Mouse (Mus musculus) heart, postnatal 0 days (tissue): ENCODE data around the gene Rbm5. TPM values are rescaled to one million over a fixed set of nuclear protein-coding genes. Genes with fewer than 3 reads are reported as not detected.

Source experiments
- ATAC-seq: fragments of 200-750 bp; cut with Nextera tagmentation; 2 replicates; pipeline ENCODE4 v1.8.0; 2017; ENCODE audit warnings: low read depth, moderate number of reproducible peaks, moderate library complexity; ENCODE audit not compliant: insufficient read depth
- DNase-seq: peaks from one replicate; pipeline ENCODE4 v3.0.0-alpha.2; 2016; ENCODE audit warnings: low spot score
- H3K27ac ChIP-seq: fragments of 300-500 bp; sonication (generic); 2 replicates; pipeline ENCODE4 v1.5.1; 2014; ENCODE audit warnings: low read depth, mild to moderate bottlenecking
- H3K27me3 ChIP-seq: fragments of 300-500 bp; sonication (generic); 2 replicates; pipeline ENCODE4 v1.6.1; 2014; ENCODE audit warnings: low read length, mixed read lengths; ENCODE audit not compliant: control insufficient read depth, insufficient read depth
- H3K36me3 ChIP-seq: fragments of 300-500 bp; sonication (generic); replicated peaks from 2 replicates; pipeline ENCODE4 v1.6.1; 2014; ENCODE audit warnings: low read length, mixed read lengths; ENCODE audit not compliant: control insufficient read depth, insufficient read depth
- H3K4me1 ChIP-seq: fragments of 300-500 bp; sonication (generic); 2 replicates; pipeline ENCODE4 v1.6.1; 2014; ENCODE audit warnings: antibody characterized with exemption; ENCODE audit not compliant: control insufficient read depth, insufficient read depth
- H3K4me2 ChIP-seq: fragments of 300-500 bp; sonication (generic); 2 replicates; pipeline ENCODE4 v1.6.1; 2014; ENCODE audit warnings: low read depth, mild to moderate bottlenecking, low read length, moderate library complexity
- H3K4me3 ChIP-seq: fragments of 300-500 bp; sonication (generic); 2 replicates; pipeline ENCODE4 v1.5.1; 2014; ENCODE audit warnings: low read depth, low read length
- H3K9ac ChIP-seq: fragments of 300-500 bp; sonication (generic); replicated peaks from 2 replicates; pipeline ENCODE4 v1.6.1; 2014; ENCODE audit warnings: low read depth, low read length, mixed read lengths
- H3K9me3 ChIP-seq: fragments of 300-500 bp; sonication (generic); replicated peaks from 2 replicates; pipeline ENCODE4 v1.6.1; 2016; ENCODE audit warnings: low read length; ENCODE audit not compliant: control insufficient read depth
- CTCF ChIP-seq: IDR thresholded peaks from 2 replicates; pipeline ENCODE4 v1.5.1; 2016; ENCODE audit warnings: antibody characterized with exemption, control low read depth, low read depth
- EP300 ChIP-seq: IDR thresholded peaks from 2 replicates; pipeline ENCODE4 v1.6.1; 2016; ENCODE audit warnings: antibody characterized with exemption, low read depth
- WGBS: fragments of 180-500 bp; shearing (Covaris S2); extraction: QIAGEN DNeasy Blood & Tissue Kit; methylation state at CpG from one replicate; pipeline ENCODE4 v1.1.7; 2014; 5-methylcytosine and 5-hydroxymethylcytosine counted together
- polyA plus RNA-seq: library from polyadenylated mRNA; unstranded; fragments of >200 nt; fragmentation: Nextera tagmentation; extraction: Ambion mirVana; gene quantifications from 2 replicates; pipeline ENCODE4 v1.2.1, GENCODE M21; 2015
- total RNA-seq: library from RNA; depleted of rRNA; stranded (reverse); fragments of >200 nt; gene quantifications from 2 replicates; pipeline ENCODE4 v1.2.3, GENCODE M21; 2014; ENCODE audit warnings: low replicate concordance

Rbm5 gene
- total and polyA plus RNA-seq, 2 experiments from 2014 or later = 81.7 to 90.6 TPM

DNA sequence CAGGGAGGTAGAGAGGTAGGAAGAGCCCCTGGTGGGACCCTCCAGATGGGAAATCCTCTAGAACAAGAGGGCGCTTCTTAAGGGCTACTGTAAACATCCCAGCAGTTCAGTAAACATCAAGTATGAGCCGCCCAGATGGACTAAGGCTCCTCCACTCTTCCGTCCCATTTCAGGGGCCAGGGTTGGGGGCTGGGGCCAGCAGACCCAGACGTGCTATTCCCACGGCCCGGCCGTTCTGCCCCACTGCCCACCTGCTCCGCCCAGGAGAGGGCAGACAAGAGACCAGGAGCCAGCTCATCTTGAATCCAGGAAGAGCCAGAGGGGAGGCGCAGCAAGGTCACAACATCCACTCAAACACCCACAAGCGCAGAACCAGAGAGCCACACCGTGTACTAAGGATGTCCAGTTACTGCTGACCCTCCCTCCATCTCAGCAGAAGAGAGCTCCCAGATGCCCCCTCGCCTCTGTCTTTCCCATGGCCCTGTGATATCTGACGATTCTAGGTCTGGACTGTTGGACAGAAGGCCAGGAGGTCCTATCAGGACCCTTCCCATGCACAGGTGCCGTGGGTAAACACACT, 72.1 kb downstream of the Rbm5 start:
- Histone ChIP-seq H3K4me2 (no peak overlapping the region), H3K36me3 (no peaks in the 10 kb centered on the region), H3K27me3 (no peaks in the 10 kb centered on the region), H3K9me3 (no peaks in the 10 kb centered on the region), H3K4me3 (no peak overlapping the region), H3K4me1 (peaks cover 29% of the 10 kb centered on the region), H3K9ac (no peak overlapping the region; the same call in 1 of the 2 replicates), H3K27ac (no peak overlapping the region)
- WGBS = 44% methylated on average over 14 of the region's 14 CpGs
- ATAC-seq (no peak), DNase-seq (no peak)
- TF ChIP-seq CTCF = no peak; the same call in 1 of the 2 replicates
- no peak for TF ChIP-seq EP300

DNA sequence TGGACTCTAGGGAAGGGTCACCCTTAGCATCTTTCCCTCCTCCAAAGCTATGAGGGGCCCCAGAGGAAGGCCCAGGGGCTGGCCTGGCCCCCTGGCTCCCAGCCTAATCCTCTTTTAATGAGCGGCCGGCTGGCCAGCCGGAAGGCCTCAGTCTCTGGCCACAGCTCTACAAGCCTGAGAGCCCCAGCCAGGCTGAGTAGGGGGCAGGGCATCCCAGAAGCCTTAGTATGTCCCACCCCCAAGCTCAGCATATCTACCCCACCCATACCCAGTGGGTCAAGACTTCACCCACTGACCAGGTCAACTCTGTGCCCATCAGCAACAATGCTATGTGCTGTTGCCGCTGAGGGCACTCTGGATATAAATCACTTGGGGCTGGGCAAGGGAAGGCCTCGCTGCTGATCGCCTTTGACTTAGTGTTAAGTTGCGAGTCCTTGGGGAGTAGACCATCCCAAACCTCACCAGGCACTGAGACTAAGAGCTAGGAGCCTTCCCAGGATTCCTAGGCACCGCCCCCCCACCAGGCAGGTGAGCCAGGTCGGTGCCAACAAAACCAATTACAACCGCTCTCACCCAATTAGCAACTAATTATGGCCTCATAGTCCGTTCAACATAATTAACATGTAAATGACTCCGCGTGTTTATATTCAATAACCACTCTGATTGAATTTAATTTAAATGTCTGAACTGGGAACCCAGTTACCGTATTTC, 72.8 kb downstream of the Rbm5 start:
- ATAC-seq (no peak), DNase-seq (no peak)
- no peak overlapping the region for H3K4me2 ChIP-seq
- no peak overlapping the region for H3K9ac ChIP-seq
- TF ChIP-seq EP300 (no peak), CTCF (no peak)
- no peak overlapping the region for H3K4me3 ChIP-seq
- no peaks in the 10 kb centered on the region for H3K27me3 ChIP-seq
- WGBS = 55% methylated on average over 14 of the region's 14 CpGs
- peaks cover 29% of the 10 kb centered on the region for H3K4me1 ChIP-seq
- H3K27ac ChIP-seq = no peak overlapping the region
- no peaks in the 10 kb centered on the region for H3K36me3 ChIP-seq
- H3K9me3 ChIP-seq = no peaks in the 10 kb centered on the region

DNA sequence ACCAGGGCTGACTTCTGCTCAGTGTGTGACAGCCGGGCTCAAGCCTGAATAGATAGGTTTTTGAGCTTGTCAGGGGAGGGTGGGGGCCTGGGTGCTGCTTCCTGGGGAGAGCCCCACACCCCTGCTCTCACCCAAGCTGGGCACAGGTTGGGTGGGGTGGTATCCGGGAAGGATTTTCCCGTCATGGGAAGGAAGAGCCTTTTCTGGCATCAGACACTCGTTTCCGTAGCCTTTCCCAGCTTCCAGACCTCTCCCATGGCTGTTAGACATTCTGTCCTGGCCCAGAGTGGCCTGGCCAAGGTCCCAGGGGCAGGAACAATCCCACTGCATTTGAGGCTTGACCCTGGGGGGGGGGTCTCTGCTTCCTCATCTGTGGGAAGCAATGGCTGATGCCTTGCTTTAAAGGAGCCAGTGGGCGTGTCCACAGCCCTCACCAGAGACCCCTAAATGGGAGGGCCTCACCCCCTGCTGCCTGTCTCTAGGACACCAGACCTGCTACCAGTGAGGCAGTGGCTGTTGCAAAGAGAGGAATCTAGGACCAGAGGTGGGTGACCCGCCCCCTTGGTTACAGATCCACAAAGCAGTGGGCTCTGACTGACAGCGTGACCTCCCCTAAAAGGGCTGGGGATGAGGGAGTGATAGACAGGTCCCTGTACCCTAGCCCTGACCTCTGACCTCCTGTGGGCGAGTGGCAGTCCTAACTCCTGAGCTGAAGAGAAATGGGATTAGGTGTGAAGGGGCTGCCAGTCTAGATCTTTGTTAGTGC, 73.8 kb downstream of the Rbm5 start:
- H3K27ac ChIP-seq = peak overlapping the region; percentile 47
- H3K4me2 ChIP-seq = no peak overlapping the region
- DNase-seq = no peak

DNA sequence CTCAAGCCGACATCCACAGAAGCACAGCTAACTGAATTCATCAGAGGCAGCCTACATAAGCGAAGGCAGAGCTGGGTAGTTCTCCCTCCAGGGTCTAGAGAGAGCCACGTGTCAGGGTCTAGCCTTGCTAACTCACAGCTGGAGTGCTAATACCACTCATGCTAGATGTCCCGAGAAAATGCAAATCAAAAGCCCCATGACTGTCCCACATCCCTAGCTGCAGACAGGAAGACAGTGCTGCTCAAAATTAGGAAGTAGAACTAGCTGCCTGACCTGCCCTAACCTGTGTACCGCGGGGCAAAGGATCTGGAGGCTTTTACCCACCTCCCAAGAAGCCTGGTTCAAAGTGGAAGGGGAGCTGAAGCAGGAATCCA, 74.7 kb downstream of the Rbm5 start:
- TF ChIP-seq EP300 (no peak), CTCF (no peak)
- H3K36me3 ChIP-seq = 0 out of 2 replicates have a peak, but pooled peaks cover 3% of the 10 kb centered on the region
- H3K4me3 ChIP-seq = no peak overlapping the region
- WGBS = 44% methylated on average over 6 of the region's 6 CpGs
- no peak for ATAC-seq
- no peak for DNase-seq
- H3K9ac ChIP-seq = no peak overlapping the region
- no peak overlapping the region for H3K4me2 ChIP-seq
- no peaks in the 10 kb centered on the region for H3K27me3 ChIP-seq
- H3K27ac ChIP-seq = peak overlapping the region; percentile 47
- H3K9me3 ChIP-seq = no peaks in the 10 kb centered on the region
- H3K4me1 ChIP-seq = peaks cover 29% of the 10 kb centered on the region

More for the DNA sequence above, 73.8 kb downstream of the Rbm5 start:
- Histone ChIP-seq H3K9me3 (no peaks in the 10 kb centered on the region), H3K9ac (no peak overlapping the region), H3K36me3 (no peaks in the 10 kb centered on the region), H3K4me1 (peaks cover 29% of the 10 kb centered on the region), H3K4me3 (no peak overlapping the region), H3K27me3 (no peaks in the 10 kb centered on the region)
- ATAC-seq = no peak
- WGBS = 55% methylated on average over 9 of the region's 9 CpGs
- TF ChIP-seq CTCF (no peak), EP300 (0 out of 2 replicates have a peak, but pooled peaks have one; percentile 24)

DNA sequence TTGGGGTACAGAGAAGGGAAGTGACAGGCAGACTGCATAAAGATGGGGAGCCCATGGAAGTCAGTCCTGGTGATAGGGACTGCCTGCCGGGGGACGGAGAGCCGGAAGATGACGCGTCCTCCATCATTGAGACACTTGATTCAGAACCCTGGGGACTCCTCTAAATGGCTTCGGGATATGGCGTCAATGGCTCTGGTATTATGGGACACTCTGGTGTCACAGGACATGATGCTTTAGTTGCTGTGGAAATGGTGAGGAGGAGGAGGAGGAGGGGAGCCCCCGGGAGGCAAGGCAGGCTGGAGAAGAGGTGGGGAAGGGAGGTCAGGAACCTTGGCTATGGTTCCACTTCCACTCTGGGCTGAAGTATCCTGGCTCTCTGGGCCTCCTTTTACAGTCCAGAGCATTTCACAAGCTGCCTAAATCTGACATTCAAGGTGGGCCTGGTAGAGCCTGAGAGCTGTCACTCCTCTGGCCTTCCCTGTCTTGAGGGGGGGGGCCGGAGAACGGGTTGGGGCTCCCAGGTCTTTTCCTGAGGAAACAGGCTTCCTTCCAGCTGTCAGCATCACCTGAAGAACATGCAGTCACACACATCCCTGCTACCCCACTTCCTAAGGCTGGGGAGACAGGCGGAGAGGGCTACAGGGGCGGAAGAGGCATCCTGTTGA, 75.2 kb downstream of the Rbm5 start:
- H3K4me1 ChIP-seq = peaks cover 28% of the 10 kb centered on the region

More for the DNA sequence above, 75.2 kb downstream of the Rbm5 start:
- peak overlapping the region; percentile 47 for H3K27ac ChIP-seq
- WGBS = 65% methylated on average over 12 of the region's 12 CpGs
- no peaks in the 10 kb centered on the region for H3K27me3 ChIP-seq
- no peaks in the 10 kb centered on the region for H3K9me3 ChIP-seq
- H3K4me3 ChIP-seq = no peak overlapping the region
- TF ChIP-seq CTCF (no peak), EP300 (no peak)
- DNase-seq = no peak
- H3K36me3 ChIP-seq = 0 out of 2 replicates have a peak, but pooled peaks cover 7% of the 10 kb centered on the region
- no peak for ATAC-seq
- H3K9ac ChIP-seq = no peak overlapping the region
- no peak overlapping the region for H3K4me2 ChIP-seq
